Mouse (Mus musculus) spleen, adult 2 months (tissue): ENCODE results near the gene Daam2. TPM values are rescaled to one million over a fixed set of nuclear protein-coding genes. Genes with fewer than 3 reads are reported as not detected.
A peak's percentile ranks its signal among the peaks of the same experiment; 100 is the strongest.

Source experiments
- DNase-seq, 2 experiments: peaks; one replicate each; pipeline versions ENCODE4 v3.0.0 to v3.0.0-alpha.2; 2012 to 2021; ENCODE audit warnings: low spot score in 2 of 2, low read depth in 1 of 2
- H3K27ac ChIP-seq: fragments of 200-500 bp; 2 replicates; pipeline ENCODE4 v1.5.1; 2012; ENCODE audit warnings: low read length, inconsistent platforms; ENCODE audit not compliant: insufficient read depth
- H3K27me3 ChIP-seq: fragments of 200-500 bp; 2 replicates; pipeline ENCODE4 v1.6.1; 2012; ENCODE audit warnings: mild to moderate bottlenecking, moderate library complexity, low read length, inconsistent platforms; ENCODE audit not compliant: control insufficient read depth, insufficient read depth
- H3K36me3 ChIP-seq: fragments of 200-500 bp; 2 replicates; pipeline ENCODE4 v1.6.1; 2012; ENCODE audit warnings: mild to moderate bottlenecking, low read length, inconsistent platforms; ENCODE audit not compliant: control insufficient read depth, insufficient read depth
- H3K4me1 ChIP-seq: fragments of 200-500 bp; 2 replicates; pipeline ENCODE4 v1.6.1; 2011; ENCODE audit warnings: inconsistent platforms; ENCODE audit not compliant: control insufficient read depth, insufficient read depth, insufficient read length
- H3K4me3 ChIP-seq: fragments of 200-500 bp; 2 replicates; pipeline ENCODE4 v1.5.1; 2011; ENCODE audit warnings: mild to moderate bottlenecking, inconsistent platforms; ENCODE audit not compliant: insufficient read depth, insufficient read length; ENCODE audit errors: extremely low read depth
- CTCF ChIP-seq: fragments of 200-500 bp; IDR thresholded peaks from 2 replicates; pipeline ENCODE4 v1.5.1; 2011; ENCODE audit warnings: mild to moderate bottlenecking, inconsistent platforms; ENCODE audit not compliant: insufficient read depth, insufficient read length, insufficient replicate concordance; ENCODE audit errors: extremely low read depth
- POLR2A ChIP-seq: fragments of 200-500 bp; IDR thresholded peaks from 2 replicates; pipeline ENCODE4 v1.6.1; 2011; ENCODE audit warnings: low read depth, low read length, inconsistent platforms
- WGBS: fragments of 180-500 bp; shearing (Covaris S2); methylation state at CpG from one replicate; pipeline ENCODE4 v1.1.7; 2018; 5-methylcytosine and 5-hydroxymethylcytosine counted together
- polyA plus RNA-seq: library from polyadenylated mRNA; depleted of rRNA; stranded (reverse); fragments of >200 nt; gene quantifications from 2 replicates; pipeline ENCODE4 v1.2.3, GENCODE M21; 2012

Daam2 gene
- polyA plus RNA-seq, 1 experiment = 3.1 TPM

GRCm38 (mm10) chr17:49568717-49569116 is 4.6 kb upstream of the Daam2 start:
- DNase-seq = no peak
- Histone ChIP-seq H3K36me3 (no peaks in the 10 kb centered on the region), H3K27me3 (0 out of 2 replicates have a peak, but pooled peaks cover 1% of the 10 kb centered on the region), H3K4me3 (no peak overlapping the region), H3K27ac (no peak overlapping the region), H3K4me1 (no peaks in the 10 kb centered on the region; the same call in 1 of the 2 replicates)
- no peak for TF ChIP-seq POLR2A
- TF ChIP-seq CTCF = no peak
- 76% methylated on average over 8 of the region's 8 CpGs for WGBS

GRCm38 (mm10) chr17:49564489-49564888 is 346 bp upstream of the Daam2 start:
- TF ChIP-seq CTCF (no peak), POLR2A (no peak)
- WGBS = 44% methylated on average over 3 of the region's 3 CpGs
- Histone ChIP-seq H3K4me1 (no peaks in the 10 kb centered on the region; the same call in 1 of the 2 replicates), H3K27ac (no peak overlapping the region), H3K36me3 (no peaks in the 10 kb centered on the region), H3K27me3 (0 out of 2 replicates have a peak, but pooled peaks cover 1% of the 10 kb centered on the region), H3K4me3 (no peak overlapping the region)
- DNase-seq = no peak

GRCm38 (mm10) chr17:49563416-49563780 is 745 bp downstream of the Daam2 start:
- TF ChIP-seq POLR2A (no peak), CTCF (no peak)
- H3K27me3 ChIP-seq = 0 out of 2 replicates have a peak, but pooled peaks cover 1% of the 10 kb centered on the region
- no peaks in the 10 kb centered on the region; the same call in 1 of the 2 replicates for H3K4me1 ChIP-seq
- H3K4me3 ChIP-seq = peak overlapping the region; percentile 40
- 29% methylated on average over 4 of the region's 4 CpGs for WGBS
- no peak overlapping the region; the same call in 1 of the 2 replicates for H3K27ac ChIP-seq
- no peaks in the 10 kb centered on the region for H3K36me3 ChIP-seq
- no peak for DNase-seq

GRCm38 (mm10) chr17:49562701-49563415 is 1.3 kb downstream of the Daam2 start:
- H3K4me3 ChIP-seq = no peak overlapping the region; the same call in 1 of the 2 replicates

GRCm38 (mm10) chr17:49561985-49562384 is 2.2 kb downstream of the Daam2 start:
- no peak overlapping the region for H3K4me3 ChIP-seq

More at GRCm38 (mm10) chr17:49562701-49563415, 1.3 kb downstream of the Daam2 start:
- Histone ChIP-seq H3K27ac (no peak overlapping the region), H3K4me1 (no peaks in the 10 kb centered on the region; the same call in 1 of the 2 replicates), H3K27me3 (0 out of 2 replicates have a peak, but pooled peaks cover 1% of the 10 kb centered on the region), H3K36me3 (no peaks in the 10 kb centered on the region)
- DNase-seq = no peak
- TF ChIP-seq POLR2A = no peak
- 38% methylated on average over 5 of the region's 5 CpGs for WGBS

GRCm38 (mm10) chr17:49559786-49560289 is 4.3 kb downstream of the Daam2 start:
- TF ChIP-seq CTCF (no peak), POLR2A (no peak)
- no peaks in the 10 kb centered on the region for H3K36me3 ChIP-seq
- H3K4me1 ChIP-seq = no peaks in the 10 kb centered on the region; the same call in 1 of the 2 replicates
- H3K4me3 ChIP-seq = no peak overlapping the region
- WGBS = 51% methylated on average over 5 of the region's 5 CpGs
- H3K27me3 ChIP-seq = 0 out of 2 replicates have a peak, but pooled peaks cover 1% of the 10 kb centered on the region
- no peak overlapping the region for H3K27ac ChIP-seq
- DNase-seq = no peak

More at GRCm38 (mm10) chr17:49561985-49562384, 2.2 kb downstream of the Daam2 start:
- no peak for TF ChIP-seq POLR2A
- no peak for TF ChIP-seq CTCF
- no peak for DNase-seq
- H3K27me3 ChIP-seq = 0 out of 2 replicates have a peak, but pooled peaks cover 1% of the 10 kb centered on the region
- H3K4me1 ChIP-seq = no peaks in the 10 kb centered on the region; the same call in 1 of the 2 replicates
- H3K27ac ChIP-seq = no peak overlapping the region
- H3K36me3 ChIP-seq = no peaks in the 10 kb centered on the region
- WGBS = 63% methylated on average over 4 of the region's 4 CpGs

- Histone ChIP-seq H3K27me3 (no peaks in the 10 kb centered on the region), H3K4me3 (no peak overlapping the region), H3K4me1 (no peaks in the 10 kb centered on the region), H3K36me3 (no peaks in the 10 kb centered on the region), H3K27ac (no peak overlapping the region)
- WGBS = 64% methylated on average over 3 of the region's 3 CpGs
- TF ChIP-seq CTCF = no peak
- TF ChIP-seq POLR2A = no peak
- DNase-seq = no peak
Observed at GRCm38 (mm10) chr17:49556169-49556568, 8.0 kb downstream of the Daam2 start.
